Mouse (Mus musculus) CH12.LX (cell line): Measurements from ENCODE around the gene Bri3bp. TPM values are rescaled to one million over a fixed set of nuclear protein-coding genes. Genes with fewer than 3 reads are reported as not detected.

Source experiments
- DNase-seq: peaks from one replicate; pipeline ENCODE4 v3.0.0-alpha.2; 2013; ENCODE audit errors: extremely low read depth
- H3K27ac ChIP-seq: 2 replicates; pipeline ENCODE4 v1.5.1; 2012; ENCODE audit warnings: low read depth, mild to moderate bottlenecking, control low read depth, moderate library complexity; ENCODE audit not compliant: insufficient read depth
- H3K27me3 ChIP-seq: replicated peaks from 2 replicates; pipeline ENCODE3; 2012; ENCODE audit warnings: inconsistent platforms
- H3K36me3 ChIP-seq, 2 experiments: replicated peaks in 1 of 2; 2 replicates each; pipeline versions ENCODE3 to v1.6.1; 2012; ENCODE audit warnings: inconsistent platforms in 1 of 2, low read length in 1 of 2, mild to moderate bottlenecking in 1 of 2, mixed read lengths in 1 of 2, moderate library complexity in 1 of 2; ENCODE audit not compliant: control insufficient read depth in 1 of 2, insufficient read depth in 1 of 2
- H3K4me1 ChIP-seq, 2 experiments: 2 replicates each; pipeline ENCODE4 v1.6.1; 2012; ENCODE audit warnings: inconsistent platforms in 1 of 2, moderate library complexity in 1 of 2; ENCODE audit not compliant: insufficient read depth in 2 of 2, control insufficient read depth in 1 of 2
- H3K4me2 ChIP-seq: 2 replicates; pipeline ENCODE4 v1.6.1; 2012; ENCODE audit warnings: low read depth, mild to moderate bottlenecking, control low read depth; ENCODE audit not compliant: poor library complexity, insufficient read depth, severe bottlenecking
- H3K4me3 ChIP-seq, 3 experiments: fragments of 150-350 bp in 1 of 3; sonication (generic) in 1 of 3; replicated peaks in 1 of 3; 2 replicates each; pipeline versions ENCODE3 to v1.5.1; 2011 to 2012; ENCODE audit warnings: low read depth in 2 of 3, low read length in 2 of 3, mild to moderate bottlenecking in 2 of 3, moderate library complexity in 2 of 3, control low read depth in 1 of 3, improper control_type of control experiment in 1 of 3, inconsistent platforms in 1 of 3, mixed read lengths in 1 of 3; ENCODE audit not compliant: poor library complexity in 1 of 3
- H3K79me2 ChIP-seq: replicated peaks from 2 replicates; pipeline ENCODE4 v1.6.1; 2012; ENCODE audit warnings: mild to moderate bottlenecking, moderate library complexity; ENCODE audit not compliant: control insufficient read depth, poor library complexity, insufficient read depth, severe bottlenecking; ENCODE audit errors: extremely low read depth
- H3K9ac ChIP-seq: 2 replicates; pipeline ENCODE4 v1.6.1; 2012; ENCODE audit warnings: low read depth, mild to moderate bottlenecking, control low read depth, moderate library complexity; ENCODE audit not compliant: insufficient read depth
- H3K9me3 ChIP-seq: replicated peaks from 2 replicates; pipeline ENCODE3; 2012; ENCODE audit warnings: low read length, inconsistent platforms, mixed read lengths
- BHLHE40 ChIP-seq: IDR thresholded peaks from 2 replicates; pipeline ENCODE4 v1.6.1; 2011; ENCODE audit warnings: mild to moderate bottlenecking, low read depth, low read length, improper control_type of control experiment
- JUN ChIP-seq: IDR thresholded peaks from 2 replicates; pipeline ENCODE4 v1.6.1; 2011; ENCODE audit warnings: low read depth, mild to moderate bottlenecking, low read length, improper control_type of control experiment, moderate library complexity; ENCODE audit not compliant: insufficient read depth
- TCF12 ChIP-seq: IDR thresholded peaks from 2 replicates; pipeline ENCODE4 v1.6.1; 2014; ENCODE audit warnings: low read depth, mild to moderate bottlenecking, inconsistent platforms, low read length, improper control_type of control experiment
- USF1 ChIP-seq: IDR thresholded peaks from 2 replicates; pipeline ENCODE4 v1.6.1; 2014; ENCODE audit warnings: low read depth, mild to moderate bottlenecking, inconsistent platforms, low read length, improper control_type of control experiment
- ZKSCAN1 ChIP-seq: IDR thresholded peaks from 2 replicates; pipeline ENCODE4 v1.6.1; 2012; ENCODE audit warnings: low read depth, inconsistent platforms, low read length, improper control_type of control experiment, borderline replicate concordance
- dilution Hi-C: fragments of 300-500 bp; cut with MboI; formaldehyde crosslinking; loops from 2 replicates; pipeline ENCODE4 v1.14.3; 2020; ENCODE audit warnings: low sequenced_read_pairs; ENCODE audit not compliant: extremely low pct_unique_long_range_greater_than_20kb, extremely low pct_ligation_motif_present
- in situ Hi-C: fragments of 300-500 bp; cut with MboI; formaldehyde crosslinking; loops from 3 replicates; pipeline ENCODE4 v1.14.3; 2019; ENCODE audit warnings: low sequenced_read_pairs, low pct_ligation_motif_present, low pct_unique_long_range_greater_than_20kb, mixed read lengths
- polyA plus RNA-seq: library from polyadenylated mRNA; unstranded; fragments of >175 nt; gene quantifications from 2 replicates; pipeline ENCODE4 v1.2.1, GENCODE M21; 2012; ENCODE audit warnings: low read depth; ENCODE audit not compliant: insufficient read length
- total RNA-seq, 2 experiments: library from RNA; depleted of rRNA; stranded (reverse); fragments of 300-350 nt in 1 of 2; fragments of >200 nt in 1 of 2; gene quantifications; 2 replicates each; pipeline ENCODE4 v1.2.3; 2012 to 2014

Gene Bri3bp
- total and polyA plus RNA-seq, 3 experiments, result 37.7 to 147 (median 49.6) TPM

GRCm38 (mm10) chr5:125478037-125478436 lies 36.7 kb downstream of the Bri3bp start:
- TF ChIP-seq BHLHE40 (peak; percentile 51; the same call in 1 of the 2 replicates), USF1 (no peak)
- H3K36me3 ChIP-seq, result peaks cover 6 to 54% of the 10 kb centered on the region in 2 experiments
- no peak overlapping the region for H3K9ac ChIP-seq
- H3K4me3 ChIP-seq, result no peak overlapping the region
- peaks cover 8% of the 10 kb centered on the region; the same call in 1 of the 2 replicates for H3K79me2 ChIP-seq
- no peaks in the 10 kb centered on the region for H3K9me3 ChIP-seq
- no peak overlapping the region for H3K27ac ChIP-seq
- no peaks in the 10 kb centered on the region for H3K27me3 ChIP-seq
- no peak overlapping the region for H3K4me2 ChIP-seq
- no peak for DNase-seq
- in situ Hi-C loops, result no loop called here
- dilution Hi-C loops, result no loop called here
- peaks cover 16 to 67% of the 10 kb centered on the region in 2 experiments; a peak in 3 of 4 replicates for H3K4me1 ChIP-seq

GRCm38 (mm10) chr5:125479376-125479775 lies 38.0 kb downstream of the Bri3bp start:
- no peak for DNase-seq
- Histone ChIP-seq H3K4me1 (peaks cover 18 to 79% of the 10 kb centered on the region in 2 experiments; a peak in 3 of 4 replicates), H3K36me3 (peaks cover 9 to 64% of the 10 kb centered on the region in 2 experiments), H3K9ac (no peak overlapping the region), H3K4me2 (no peak overlapping the region), H3K27me3 (no peaks in the 10 kb centered on the region), H3K79me2 (peaks cover 8% of the 10 kb centered on the region; the same call in 1 of the 2 replicates), H3K27ac (no peak overlapping the region), H3K4me3 (no peak overlapping the region), H3K9me3 (no peaks in the 10 kb centered on the region)
- dilution Hi-C loops, result no loop called here
- no peak for TF ChIP-seq ZKSCAN1
- no peak for TF ChIP-seq TCF12
- in situ Hi-C loops, result no loop called here

GRCm38 (mm10) chr5:125480434-125481231 lies 39.3 kb downstream of the Bri3bp start:
- no peak for DNase-seq
- Histone ChIP-seq H3K79me2 (peaks cover 8% of the 10 kb centered on the region; the same call in 1 of the 2 replicates), H3K27me3 (no peaks in the 10 kb centered on the region), H3K36me3 (peaks cover 16 to 73% of the 10 kb centered on the region in 2 experiments), H3K4me1 (peaks cover 23 to 87% of the 10 kb centered on the region in 2 experiments), H3K9ac (no peak overlapping the region), H3K27ac (no peak overlapping the region), H3K4me2 (no peak overlapping the region), H3K9me3 (no peaks in the 10 kb centered on the region), H3K4me3 (no peak overlapping the region)
- TF ChIP-seq JUN, result no peak
- dilution Hi-C loops (no loop called here), in situ Hi-C loops (loop anchor here (10.0 kb wide), 2 partner anchors 106 to 196 kb away; no protein-coding TSS in a partner anchor)
